7 mouse cellular contexts compared by ENCODE assay signal in the genomic region with DNA sequence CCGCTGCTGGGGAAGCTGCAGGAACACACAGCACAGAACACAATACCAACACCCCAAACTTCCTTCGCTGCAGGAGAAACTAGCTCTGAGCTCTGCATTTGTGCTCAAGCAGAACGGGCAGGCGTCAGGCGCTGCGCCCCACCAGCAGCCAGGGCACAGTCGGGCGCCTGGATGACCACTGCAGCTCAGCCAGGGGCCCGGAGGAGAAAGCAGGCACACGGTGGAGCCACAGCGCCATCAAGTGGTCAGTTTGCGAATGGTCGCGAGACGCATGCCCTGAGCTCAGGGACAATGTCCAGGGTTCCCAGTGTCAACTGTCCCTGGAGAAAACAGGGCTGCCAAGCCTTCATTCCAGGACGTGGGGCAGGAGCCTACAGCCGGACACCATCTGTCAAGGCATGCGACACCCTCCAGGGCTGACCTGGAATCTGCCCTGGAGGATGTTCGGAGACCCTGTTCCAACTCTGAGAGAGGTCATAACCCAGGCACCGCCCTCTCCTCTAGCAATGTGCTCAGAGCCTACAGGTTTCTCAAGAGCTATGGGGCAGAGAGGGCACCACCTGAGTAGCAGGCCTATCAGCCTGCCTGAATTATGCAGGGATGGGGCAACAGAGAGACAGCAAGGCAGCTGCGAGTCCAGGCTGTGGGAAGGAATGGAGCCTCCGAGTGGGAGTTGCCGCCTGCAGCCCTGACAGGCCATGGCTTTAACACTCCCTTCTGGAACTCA.
DNase-seq lines count a peak whose midpoint lies in the region; ATAC-seq and TF ChIP-seq lines count a peak whose summit lies in the region.

No protein-coding gene starts in this region.

- 0 out of 2 replicates have a peak overlapping the region, but pooled peaks have one; percentile 51 for H3K27ac ChIP-seq in embryonic facial prominence, embryonic 13.5 days
- H3K27ac ChIP-seq in heart, adult 2 months = peak overlapping the region; percentile 42; the same call in 1 of the 2 replicates
- peak overlapping the region; percentile 33; the same call in 1 of the 2 replicates for H3K27ac ChIP-seq in kidney, adult 2 months (ENCODE audit: insufficient read depth, low read depth, low read length)
- peak overlapping the region; percentile 61; the same call in 1 of the 2 replicates for H3K27ac ChIP-seq in limb, embryonic 13.5 days
- H3K27ac ChIP-seq in midbrain, embryonic 15.5 days = peak overlapping the region; percentile 31; the same call in 1 of the 2 replicates

- 2% methylated on average over 23 of the region's 23 CpGs for WGBS in embryonic facial prominence, embryonic 13.5 days
- 9% methylated on average over 23 of the region's 23 CpGs for WGBS in heart, adult 2 months
- WGBS in kidney, adult 2 months = 10% methylated on average over 23 of the region's 23 CpGs
- 3% methylated on average over 23 of the region's 23 CpGs for WGBS in limb, embryonic 13.5 days
- 7% methylated on average over 23 of the region's 23 CpGs for WGBS in midbrain, embryonic 15.5 days

- H3K9me3 ChIP-seq in embryonic facial prominence, embryonic 13.5 days = no peaks in the 10 kb centered on the region
- no peaks in the 10 kb centered on the region for H3K9me3 ChIP-seq in limb, embryonic 13.5 days
- H3K9me3 ChIP-seq in midbrain, embryonic 15.5 days = no peaks in the 10 kb centered on the region

- no peak for TF ChIP-seq POLR2A in heart, adult 2 months (IDR thresholded peaks at IDR 0.05; ENCODE audit: insufficient read depth, low read depth, low read length)
- TF ChIP-seq POLR2A in kidney, adult 2 months (IDR thresholded peaks at IDR 0.05; ENCODE audit: low read depth, low read length) = no peak

- peaks cover 6% of the 10 kb centered on the region; the same call in 1 of the 2 replicates for H3K36me3 ChIP-seq in embryonic facial prominence, embryonic 13.5 days
- no peaks in the 10 kb centered on the region for H3K36me3 ChIP-seq in heart, adult 2 months (ENCODE audit: control insufficient read depth, insufficient read depth, low read length)
- H3K36me3 ChIP-seq in kidney, adult 2 months (ENCODE audit: control insufficient read depth, insufficient read depth, low read length) = no peaks in the 10 kb centered on the region
- 0 out of 2 replicates have a peak, but pooled peaks cover 5% of the 10 kb centered on the region for H3K36me3 ChIP-seq in limb, embryonic 13.5 days
- no peaks in the 10 kb centered on the region for H3K36me3 ChIP-seq in midbrain, embryonic 15.5 days (replicated peaks)

- peak overlapping the region; percentile 70 for H3K4me2 ChIP-seq in embryonic facial prominence, embryonic 13.5 days
- H3K4me2 ChIP-seq in limb, embryonic 13.5 days (replicated peaks) = peak overlapping the region; percentile 66
- peak overlapping the region; percentile 69 for H3K4me2 ChIP-seq in midbrain, embryonic 15.5 days

- no peak; the same call in 1 of the 2 replicates for TF ChIP-seq CTCF in heart, adult 2 months (IDR thresholded peaks at IDR 0.05)
- peak; percentile 98 for TF ChIP-seq CTCF in kidney, adult 2 months (conservative IDR thresholded peaks at IDR 0.05; ENCODE audit: insufficient read depth, insufficient read length, low read depth, low read length)

- intact Hi-C loops in heart, adult 2 months (cut with DNase I) = loop anchor here (1.0 to 10.0 kb wide), 4 partner anchors 382 to 1629 kb away; a partner anchor contains a TSS

- peak; percentile 28; the same call in 1 of the 2 replicates for ATAC-seq in embryonic facial prominence, embryonic 13.5 days (ENCODE audit: insufficient number of reproducible peaks, insufficient read depth, low FRiP score, low TSS enrichment, low read depth)
- peak; percentile 65 for ATAC-seq in limb, embryonic 13.5 days (ENCODE audit: low FRiP score, low read depth)
- peak; percentile 76 for ATAC-seq in midbrain, embryonic 15.5 days (replicated peaks)

- peak overlapping the region; percentile 65 for H3K9ac ChIP-seq in embryonic facial prominence, embryonic 13.5 days
- no peak overlapping the region for H3K9ac ChIP-seq in heart, adult 2 months (ENCODE audit: low read depth, low read length)
- H3K9ac ChIP-seq in limb, embryonic 13.5 days = peak overlapping the region; percentile 50
- 0 out of 2 replicates have a peak overlapping the region, but pooled peaks have one; percentile 1 for H3K9ac ChIP-seq in midbrain, embryonic 15.5 days

- peak; percentile 70 to 74 for DNase-seq in adrenal gland, postnatal 4 days (ENCODE audit: low spot score in 2 of 2)
- DNase-seq in heart, adult 2 months = peak; percentile 82 to 90
- peak; percentile 90 for DNase-seq in kidney, adult 2 months
- peak; percentile 10 to 20 for DNase-seq in spleen, postnatal 36 days (ENCODE audit: low spot score in 2 of 2)

- no peaks in the 10 kb centered on the region for H3K79me2 ChIP-seq in heart, adult 2 months (replicated peaks; ENCODE audit: control insufficient read depth, insufficient read depth, low read length)

- H3K4me1 ChIP-seq in embryonic facial prominence, embryonic 13.5 days = peaks cover 24% of the 10 kb centered on the region
- H3K4me1 ChIP-seq in heart, adult 2 months (ENCODE audit: control insufficient read depth, insufficient read depth, low read length) = peaks cover 4% of the 10 kb centered on the region
- peaks cover 7% of the 10 kb centered on the region; the same call in 1 of the 2 replicates for H3K4me1 ChIP-seq in kidney, adult 2 months (ENCODE audit: control insufficient read depth, insufficient read depth, low read length)
- H3K4me1 ChIP-seq in limb, embryonic 13.5 days = peaks cover 49% of the 10 kb centered on the region
- H3K4me1 ChIP-seq in midbrain, embryonic 15.5 days = peaks cover 37% of the 10 kb centered on the region

- TF ChIP-seq EP300 in heart, adult 2 months (IDR thresholded peaks at IDR 0.05; ENCODE audit: insufficient read depth, low read depth, low read length) = peak; percentile 95

- H3K27me3 ChIP-seq in embryonic facial prominence, embryonic 13.5 days = no peaks in the 10 kb centered on the region; the same call in 1 of the 2 replicates
- no peaks in the 10 kb centered on the region for H3K27me3 ChIP-seq in heart, adult 2 months (ENCODE audit: control insufficient read depth, insufficient read depth, low read length)
- no peaks in the 10 kb centered on the region for H3K27me3 ChIP-seq in kidney, adult 2 months (replicated peaks; ENCODE audit: control insufficient read depth, insufficient read depth, low read length)
- no peaks in the 10 kb centered on the region for H3K27me3 ChIP-seq in limb, embryonic 13.5 days
- no peaks in the 10 kb centered on the region for H3K27me3 ChIP-seq in midbrain, embryonic 15.5 days (replicated peaks)

- H3K4me3 ChIP-seq in embryonic facial prominence, embryonic 13.5 days = peak overlapping the region; percentile 38
- no peak overlapping the region; the same call in 1 of the 2 replicates for H3K4me3 ChIP-seq in heart, adult 2 months
- no peak overlapping the region for H3K4me3 ChIP-seq in kidney, adult 2 months (ENCODE audit: insufficient read depth, low read depth, low read length)
- peak overlapping the region; percentile 36 for H3K4me3 ChIP-seq in limb, embryonic 13.5 days
- peak overlapping the region; percentile 34 for H3K4me3 ChIP-seq in midbrain, embryonic 15.5 days

Comparison
In these comparisons a context has a peak if more than half of its experiments do, and no peak if none do; other contexts are left out.
1. DNase-seq: peak in every context shown above with its lines; median percentile 90 in kidney, adult 2 months; 86 in heart, adult 2 months; 72 in adrenal gland, postnatal 4 days; 15 in spleen, postnatal 36 days.
2. H3K4me3 ChIP-seq: peak in embryonic facial prominence, embryonic 13.5 days (single experiment), limb, embryonic 13.5 days (single experiment) and midbrain, embryonic 15.5 days (single experiment); none in heart, adult 2 months (single experiment) and kidney, adult 2 months (single experiment).
3. Peak in every context shown above with its lines, with median percentiles within 50 percentile points of each other: ATAC-seq, H3K27ac ChIP-seq and H3K4me2 ChIP-seq.